Mouse (Mus musculus): ENCODE data around the gene D17Wsu92e. TPM values are rescaled to one million over a fixed set of nuclear protein-coding genes. Genes with fewer than 3 reads are reported as not detected.

Gene D17Wsu92e
- total and polyA plus RNA-seq, 3 experiments = 34.9 to 70.8 (median 44.2) TPM

DNA sequence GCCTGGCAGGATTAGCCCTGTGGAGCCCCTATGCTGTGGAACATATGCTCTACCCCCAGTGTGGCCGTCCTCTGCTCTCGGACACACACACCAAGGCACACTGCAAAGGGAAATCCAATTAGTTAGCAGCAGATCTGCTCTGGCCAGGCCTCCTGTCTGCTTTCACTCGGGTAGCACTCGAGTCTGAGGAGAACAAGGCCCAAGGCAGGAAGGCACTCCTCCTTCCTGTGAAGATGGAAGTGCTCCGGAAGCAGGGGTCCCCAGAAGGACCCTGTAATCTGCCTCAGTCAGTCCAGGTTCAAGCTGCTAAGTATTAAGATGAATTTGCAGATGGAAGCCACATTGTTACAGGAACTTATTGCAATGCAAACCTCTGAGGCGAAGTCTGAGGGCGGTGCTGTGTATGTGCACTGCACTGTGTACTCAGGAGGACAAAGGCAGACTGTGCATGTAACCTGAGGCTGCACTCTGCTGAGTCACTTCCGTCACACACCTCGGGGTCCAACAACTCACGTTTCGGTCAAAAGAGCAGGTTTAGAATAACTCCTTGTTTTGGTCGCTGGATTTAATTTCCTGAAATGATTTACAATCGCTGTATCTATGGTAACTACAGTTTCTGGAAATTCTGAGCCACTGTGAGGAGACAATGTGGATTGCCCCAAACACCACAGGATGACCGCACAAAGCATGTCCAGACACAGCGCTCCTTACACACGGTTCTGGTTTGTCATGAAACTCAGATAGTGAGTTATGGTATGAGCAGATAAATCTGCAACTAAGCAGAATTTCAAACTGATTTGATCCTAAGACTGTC is 20.5 kb downstream of the D17Wsu92e start (continued):
- TF ChIP-seq RCOR1 (conservative IDR thresholded peaks at IDR 0.05; ENCODE audit: low read depth, low read length) = no peak
- no peak for TF ChIP-seq CHD2 (IDR thresholded peaks at IDR 0.05; ENCODE audit: low read length)
- TF ChIP-seq JUN (IDR thresholded peaks at IDR 0.05; ENCODE audit: insufficient read depth, low read depth, low read length) = no peak; the same call in 1 of the 2 replicates
- TF ChIP-seq TCF12 (IDR thresholded peaks at IDR 0.05; ENCODE audit: low read depth, low read length) = no peak

GRCm38 (mm10) chr17:27797341-27797872 is 23.0 kb downstream of the D17Wsu92e start:
- no peak overlapping the region for H3K9ac ChIP-seq (ENCODE audit: insufficient read depth, low read depth)
- H3K4me1 ChIP-seq (ENCODE audit: control insufficient read depth in 1 of 2, insufficient read depth in 2 of 2) = peaks cover 11 to 45% of the 10 kb centered on the region in 2 experiments
- in situ Hi-C loops (cut with MboI; ENCODE audit: low pct_ligation_motif_present, low pct_unique_long_range_greater_than_20kb, low sequenced_read_pairs) = no loop called here

DNA sequence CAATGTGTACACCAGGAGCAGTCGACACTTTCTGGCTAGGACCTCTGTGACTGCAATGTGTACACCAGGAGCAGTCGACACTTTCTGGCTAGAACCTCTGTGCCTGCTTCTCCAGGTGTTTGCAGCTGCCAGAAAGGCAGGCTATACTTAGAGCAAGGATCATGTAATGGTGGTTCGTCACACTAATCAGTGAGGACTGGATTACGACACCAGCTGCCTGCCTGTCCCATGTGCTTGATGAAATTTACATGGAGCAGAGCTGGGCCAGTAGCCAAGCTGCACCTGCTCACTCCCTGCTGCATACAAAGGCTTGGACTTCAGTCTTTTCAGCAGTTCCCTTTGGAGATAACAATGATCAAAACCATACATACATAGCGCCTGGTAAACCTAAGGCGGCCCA is 23.7 kb downstream of the D17Wsu92e start:
- H3K9ac ChIP-seq (ENCODE audit: insufficient read depth, low read depth) = no peak overlapping the region
- DNase-seq (ENCODE audit: extremely low read depth) = no peak
- dilution Hi-C loops (cut with MboI; ENCODE audit: extremely low pct_ligation_motif_present, extremely low pct_unique_long_range_greater_than_20kb, low sequenced_read_pairs) = no loop called here

More at GRCm38 (mm10) chr17:27797341-27797872, 23.0 kb downstream of the D17Wsu92e start:
- no peak overlapping the region for H3K4me2 ChIP-seq (ENCODE audit: insufficient read depth, low read depth, poor library complexity, severe bottlenecking)
- DNase-seq (ENCODE audit: extremely low read depth) = no peak
- peaks cover 7 to 50% of the 10 kb centered on the region in 2 experiments for H3K36me3 ChIP-seq (replicated peaks in 1 of 2; ENCODE audit: control insufficient read depth in 1 of 2, insufficient read depth in 1 of 2, low read length in 1 of 2)
- TF ChIP-seq ELF1 (IDR thresholded peaks at IDR 0.05; ENCODE audit: low read depth, low read length) (no peak), NRF1 (IDR thresholded peaks at IDR 0.05; ENCODE audit: low read depth, low read length) (no peak)
- dilution Hi-C loops (cut with MboI; ENCODE audit: extremely low pct_ligation_motif_present, extremely low pct_unique_long_range_greater_than_20kb, low sequenced_read_pairs) = no loop called here
- H3K27me3 ChIP-seq (replicated peaks) = no peaks in the 10 kb centered on the region
- H3K27ac ChIP-seq (ENCODE audit: insufficient read depth, low read depth) = no peak overlapping the region
- H3K79me2 ChIP-seq (replicated peaks; ENCODE audit: control insufficient read depth, extremely low read depth, insufficient read depth, poor library complexity, severe bottlenecking) = peaks cover 36% of the 10 kb centered on the region
- H3K9me3 ChIP-seq (replicated peaks; ENCODE audit: low read length) = no peaks in the 10 kb centered on the region
- H3K4me3 ChIP-seq (replicated peaks in 1 of 3; ENCODE audit: low read depth in 2 of 3, low read length in 2 of 3, poor library complexity in 1 of 3) = no peak overlapping the region

More for the DNA sequence above, 23.7 kb downstream of the D17Wsu92e start:
- Histone ChIP-seq H3K9me3 (replicated peaks; ENCODE audit: low read length) (no peaks in the 10 kb centered on the region), H3K4me1 (ENCODE audit: control insufficient read depth in 1 of 2, insufficient read depth in 2 of 2) (peaks cover 11 to 45% of the 10 kb centered on the region in 2 experiments), H3K27me3 (replicated peaks) (no peaks in the 10 kb centered on the region), H3K27ac (ENCODE audit: insufficient read depth, low read depth) (no peak overlapping the region), H3K4me2 (ENCODE audit: insufficient read depth, low read depth, poor library complexity, severe bottlenecking) (no peak overlapping the region), H3K4me3 (replicated peaks in 1 of 3; ENCODE audit: low read depth in 2 of 3, low read length in 2 of 3, poor library complexity in 1 of 3) (no peak overlapping the region), H3K36me3 (replicated peaks in 1 of 2; ENCODE audit: control insufficient read depth in 1 of 2, insufficient read depth in 1 of 2, low read length in 1 of 2) (peaks cover 7 to 51% of the 10 kb centered on the region in 2 experiments), H3K79me2 (replicated peaks; ENCODE audit: control insufficient read depth, extremely low read depth, insufficient read depth, poor library complexity, severe bottlenecking) (peaks cover 36% of the 10 kb centered on the region)
- in situ Hi-C loops (cut with MboI; ENCODE audit: low pct_ligation_motif_present, low pct_unique_long_range_greater_than_20kb, low sequenced_read_pairs) = no loop called here
- TF ChIP-seq MAFK (IDR thresholded peaks at IDR 0.05; ENCODE audit: insufficient replicate concordance, low read length) = no peak
- no peak for TF ChIP-seq EP300 (IDR thresholded peaks at IDR 0.05; ENCODE audit: low read length)
- TF ChIP-seq USF2 (conservative IDR thresholded peaks at IDR 0.05; ENCODE audit: low read depth, low read length) = no peak
- no peak for TF ChIP-seq SMC3 (IDR thresholded peaks at IDR 0.05; ENCODE audit: low read depth, low read length)
- TF ChIP-seq ELF1 (IDR thresholded peaks at IDR 0.05; ENCODE audit: low read depth, low read length) = no peak
- no peak for TF ChIP-seq KAT2A (IDR thresholded peaks at IDR 0.05; ENCODE audit: insufficient replicate concordance, low read length)
- TF ChIP-seq USF1 (IDR thresholded peaks at IDR 0.05; ENCODE audit: low read depth, low read length) = no peak
- no peak for TF ChIP-seq TBP (conservative IDR thresholded peaks at IDR 0.05; ENCODE audit: low read depth, low read length)
- no peak for TF ChIP-seq CHD1 (IDR thresholded peaks at IDR 0.05; ENCODE audit: low read depth, low read length)
- TF ChIP-seq GABPA (IDR thresholded peaks at IDR 0.05; ENCODE audit: insufficient replicate concordance, low read depth, low read length) = no peak
- no peak for TF ChIP-seq MAX (IDR thresholded peaks at IDR 0.05; ENCODE audit: low read length)
- TF ChIP-seq JUND (conservative IDR thresholded peaks at IDR 0.05; ENCODE audit: low read depth, low read length) = no peak
- no peak for TF ChIP-seq RAD21 (IDR thresholded peaks at IDR 0.05; ENCODE audit: low read depth, low read length)

Data from CH12.LX (cell line).